Mouse (Mus musculus) liver, embryonic 14.5 days (tissue): ENCODE measurements at regions not wholly inside any gene's neighbourhood (a gene's known extent, or its start where the extent isn't known, plus 50 kb on each side); places are given as distances from the start of the nearest gene placed in this dataset.

Source experiments
- ATAC-seq: fragments of 200-750 bp; cut with Nextera tagmentation; 2 replicates; pipeline ENCODE4 v1.8.0; 2017; ENCODE audit warnings: moderate number of reproducible peaks, mild to moderate bottlenecking, moderate library complexity; ENCODE audit not compliant: insufficient read depth
- DNase-seq, 3 experiments: peaks; one replicate each; pipeline ENCODE4 v3.0.0-alpha.2; 2012 to 2013; ENCODE audit warnings: low read depth in 3 of 3, low spot score in 3 of 3
- H3K27ac ChIP-seq: fragments of 300-500 bp; sonication (generic); 2 replicates; pipeline ENCODE4 v1.5.1; 2014; ENCODE audit warnings: moderate library complexity, mild to moderate bottlenecking, control low read depth, inconsistent platforms
- H3K27me3 ChIP-seq: fragments of 300-500 bp; sonication (generic); 2 replicates; pipeline ENCODE4 v1.6.1; 2014; ENCODE audit warnings: mild to moderate bottlenecking, low read length, moderate library complexity; ENCODE audit not compliant: control insufficient read depth, insufficient read depth
- H3K36me3 ChIP-seq: fragments of 300-500 bp; sonication (generic); replicated peaks from 2 replicates; pipeline ENCODE4 v1.6.1; 2014; ENCODE audit warnings: low read depth; ENCODE audit not compliant: control insufficient read depth, insufficient read depth
- H3K4me1 ChIP-seq, 2 experiments: fragments of 200-500 bp in 1 of 2; fragments of 300-500 bp in 1 of 2; sonication (generic) in 1 of 2; replicated peaks; 2 replicates each; pipeline ENCODE4 v1.6.1; 2012 to 2014; ENCODE audit warnings: antibody characterized with exemption in 1 of 2, inconsistent platforms in 1 of 2, low read length in 1 of 2; ENCODE audit not compliant: control insufficient read depth in 2 of 2, insufficient read depth in 2 of 2
- H3K4me2 ChIP-seq: fragments of 300-500 bp; sonication (generic); 2 replicates; pipeline ENCODE4 v1.6.1; 2014; ENCODE audit warnings: low read depth, mild to moderate bottlenecking, control low read depth, moderate library complexity
- H3K4me3 ChIP-seq, 2 experiments: fragments of 200-500 bp in 1 of 2; fragments of 300-500 bp in 1 of 2; sonication (generic) in 1 of 2; 2 replicates each; pipeline ENCODE4 v1.5.1; 2012 to 2014; ENCODE audit warnings: low read depth in 2 of 2, low read length in 2 of 2, mild to moderate bottlenecking in 2 of 2, control low read depth in 1 of 2, inconsistent platforms in 1 of 2, moderate library complexity in 1 of 2; ENCODE audit not compliant: insufficient read depth in 1 of 2
- H3K9ac ChIP-seq: fragments of 300-500 bp; sonication (generic); replicated peaks from 2 replicates; pipeline ENCODE4 v1.6.1; 2014; ENCODE audit warnings: mild to moderate bottlenecking, control low read depth, moderate library complexity
- H3K9me3 ChIP-seq: fragments of 300-500 bp; sonication (generic); 2 replicates; pipeline ENCODE4 v1.6.1; 2016; ENCODE audit warnings: low read length, mixed read lengths; ENCODE audit not compliant: control insufficient read depth
- CTCF ChIP-seq: IDR thresholded peaks from 2 replicates; pipeline ENCODE4 v1.5.1; 2016; ENCODE audit warnings: antibody characterized with exemption, low read depth, control low read depth
- EP300 ChIP-seq: IDR thresholded peaks from 2 replicates; pipeline ENCODE4 v1.6.1; 2016; ENCODE audit warnings: antibody characterized with exemption, low read depth
- WGBS: fragments of 180-500 bp; shearing (Covaris S2); extraction: QIAGEN DNeasy Blood & Tissue Kit; methylation state at CpG from one replicate; pipeline ENCODE4 v1.1.7; 2014; ENCODE audit not compliant: insufficient replicate concordance; 5-methylcytosine and 5-hydroxymethylcytosine counted together

GRCm38 (mm10) chr2:18617520-18617919 lies 54.7 kb upstream of the Commd3 start:
- H3K4me2 ChIP-seq, result no peak overlapping the region
- ATAC-seq, result no peak
- no peak overlapping the region for H3K9ac ChIP-seq
- no peaks in the 10 kb centered on the region for H3K36me3 ChIP-seq
- H3K9me3 ChIP-seq, result no peaks in the 10 kb centered on the region
- H3K4me3 ChIP-seq, result no peak overlapping the region
- H3K4me1 ChIP-seq, result no peaks in the 10 kb centered on the region
- no peak for TF ChIP-seq EP300
- no peak for TF ChIP-seq CTCF
- H3K27me3 ChIP-seq, result no peaks in the 10 kb centered on the region
- H3K27ac ChIP-seq, result no peak overlapping the region
- 38% methylated on average over 5 of the region's 5 CpGs for WGBS
- no peak for DNase-seq

- Histone ChIP-seq H3K4me1 (0 out of 4 replicates have a peak, but pooled peaks cover 0 to 2% of the 10 kb centered on the region in 2 experiments), H3K27ac (no peak overlapping the region), H3K4me2 (peak overlapping the region; percentile 70), H3K4me3 (peak overlapping the region; percentile 31 to 48), H3K36me3 (no peaks in the 10 kb centered on the region), H3K9me3 (no peaks in the 10 kb centered on the region), H3K27me3 (peaks cover 32% of the 10 kb centered on the region), H3K9ac (no peak overlapping the region)
- ATAC-seq (no peak), DNase-seq (no peak)
- TF ChIP-seq CTCF (no peak), EP300 (no peak)
- WGBS, result 4% methylated on average over 10 of the region's 10 CpGs
Observed at GRCm38 (mm10) chr2:18609868-18610185, 62.4 kb upstream of the Commd3 start.

GRCm38 (mm10) chr2:18609075-18609867 lies 62.9 kb upstream of the Commd3 start:
- under 1% methylated on average over 51 of the region's 51 CpGs for WGBS
- no peak for ATAC-seq
- Histone ChIP-seq H3K4me1 (0 out of 4 replicates have a peak, but pooled peaks cover 0 to 2% of the 10 kb centered on the region in 2 experiments), H3K9ac (no peak overlapping the region), H3K27me3 (peaks cover 32% of the 10 kb centered on the region), H3K27ac (no peak overlapping the region), H3K4me2 (peak overlapping the region; percentile 70), H3K4me3 (peak overlapping the region; percentile 31 to 48), H3K36me3 (no peaks in the 10 kb centered on the region), H3K9me3 (no peaks in the 10 kb centered on the region)
- TF ChIP-seq EP300 (no peak), CTCF (no peak)
- DNase-seq, result no peak

GRCm38 (mm10) chr2:18608260-18609074 lies 63.7 kb upstream of the Commd3 start:
- Histone ChIP-seq H3K36me3 (no peaks in the 10 kb centered on the region), H3K9ac (no peak overlapping the region), H3K4me2 (peak overlapping the region; percentile 70), H3K9me3 (no peaks in the 10 kb centered on the region), H3K27me3 (peaks cover 32% of the 10 kb centered on the region), H3K27ac (no peak overlapping the region), H3K4me3 (peak overlapping the region; percentile 31 to 48), H3K4me1 (0 out of 4 replicates have a peak, but pooled peaks cover 0 to 2% of the 10 kb centered on the region in 2 experiments)
- ATAC-seq (peak; percentile 43), DNase-seq (no peak)
- TF ChIP-seq CTCF (no peak), EP300 (no peak)
- WGBS, result under 1% methylated on average over 29 of the region's 29 CpGs
